Mouse (Mus musculus) CH12.LX (cell line): Measurements from ENCODE around the gene Nt5c. TPM values are rescaled to one million over a fixed set of nuclear protein-coding genes. Genes with fewer than 3 reads are reported as not detected.

Experiments used
- DNase-seq: peaks from one replicate; pipeline ENCODE4 v3.0.0-alpha.2; 2013; ENCODE audit errors: extremely low read depth
- H3K27ac ChIP-seq: 2 replicates; pipeline ENCODE4 v1.5.1; 2012; ENCODE audit warnings: low read depth, mild to moderate bottlenecking, control low read depth, moderate library complexity; ENCODE audit not compliant: insufficient read depth
- H3K27me3 ChIP-seq: replicated peaks from 2 replicates; pipeline ENCODE3; 2012; ENCODE audit warnings: inconsistent platforms
- H3K36me3 ChIP-seq, 2 experiments: replicated peaks in 1 of 2; 2 replicates each; pipeline versions ENCODE3 to v1.6.1; 2012; ENCODE audit warnings: inconsistent platforms in 1 of 2, low read length in 1 of 2, mild to moderate bottlenecking in 1 of 2, mixed read lengths in 1 of 2, moderate library complexity in 1 of 2; ENCODE audit not compliant: control insufficient read depth in 1 of 2, insufficient read depth in 1 of 2
- H3K4me1 ChIP-seq, 2 experiments: 2 replicates each; pipeline ENCODE4 v1.6.1; 2012; ENCODE audit warnings: inconsistent platforms in 1 of 2, moderate library complexity in 1 of 2; ENCODE audit not compliant: insufficient read depth in 2 of 2, control insufficient read depth in 1 of 2
- H3K4me2 ChIP-seq: 2 replicates; pipeline ENCODE4 v1.6.1; 2012; ENCODE audit warnings: low read depth, mild to moderate bottlenecking, control low read depth; ENCODE audit not compliant: poor library complexity, insufficient read depth, severe bottlenecking
- H3K4me3 ChIP-seq, 3 experiments: fragments of 150-350 bp in 1 of 3; sonication (generic) in 1 of 3; replicated peaks in 1 of 3; 2 replicates each; pipeline versions ENCODE3 to v1.5.1; 2011 to 2012; ENCODE audit warnings: low read depth in 2 of 3, low read length in 2 of 3, mild to moderate bottlenecking in 2 of 3, moderate library complexity in 2 of 3, control low read depth in 1 of 3, improper control_type of control experiment in 1 of 3, inconsistent platforms in 1 of 3, mixed read lengths in 1 of 3; ENCODE audit not compliant: poor library complexity in 1 of 3
- H3K79me2 ChIP-seq: replicated peaks from 2 replicates; pipeline ENCODE4 v1.6.1; 2012; ENCODE audit warnings: mild to moderate bottlenecking, moderate library complexity; ENCODE audit not compliant: control insufficient read depth, poor library complexity, insufficient read depth, severe bottlenecking; ENCODE audit errors: extremely low read depth
- H3K9ac ChIP-seq: 2 replicates; pipeline ENCODE4 v1.6.1; 2012; ENCODE audit warnings: low read depth, mild to moderate bottlenecking, control low read depth, moderate library complexity; ENCODE audit not compliant: insufficient read depth
- H3K9me3 ChIP-seq: replicated peaks from 2 replicates; pipeline ENCODE3; 2012; ENCODE audit warnings: low read length, inconsistent platforms, mixed read lengths
- IRF4 ChIP-seq: IDR thresholded peaks from 2 replicates; pipeline ENCODE4 v1.6.1; 2014; ENCODE audit warnings: low read depth, mild to moderate bottlenecking, inconsistent platforms, low read length, improper control_type of control experiment
- JUN ChIP-seq: IDR thresholded peaks from 2 replicates; pipeline ENCODE4 v1.6.1; 2011; ENCODE audit warnings: low read depth, mild to moderate bottlenecking, low read length, improper control_type of control experiment, moderate library complexity; ENCODE audit not compliant: insufficient read depth
- MAX ChIP-seq: IDR thresholded peaks from 2 replicates; pipeline ENCODE4 v1.6.1; 2011; ENCODE audit warnings: low read length, improper control_type of control experiment
- MYC ChIP-seq: IDR thresholded peaks from 2 replicates; pipeline ENCODE4 v1.6.1; 2011; ENCODE audit warnings: low read depth, mild to moderate bottlenecking, improper control_type of control experiment, low read length
- NRF1 ChIP-seq: IDR thresholded peaks from 2 replicates; pipeline ENCODE4 v1.6.1; 2014; ENCODE audit warnings: low read depth, mild to moderate bottlenecking, inconsistent platforms, low read length, improper control_type of control experiment, moderate library complexity
- USF1 ChIP-seq: IDR thresholded peaks from 2 replicates; pipeline ENCODE4 v1.6.1; 2014; ENCODE audit warnings: low read depth, mild to moderate bottlenecking, inconsistent platforms, low read length, improper control_type of control experiment
- ZMIZ1 ChIP-seq: IDR thresholded peaks from 2 replicates; pipeline ENCODE4 v1.6.1; 2012; ENCODE audit warnings: low read depth, mild to moderate bottlenecking, inconsistent platforms, low read length, improper control_type of control experiment
- ZNF384 ChIP-seq: IDR thresholded peaks from 2 replicates; pipeline ENCODE4 v1.6.1; 2012; ENCODE audit warnings: low read depth, low read length, improper control_type of control experiment, inconsistent platforms
- dilution Hi-C: fragments of 300-500 bp; cut with MboI; formaldehyde crosslinking; loops from 2 replicates; pipeline ENCODE4 v1.14.3; 2020; ENCODE audit warnings: low sequenced_read_pairs; ENCODE audit not compliant: extremely low pct_unique_long_range_greater_than_20kb, extremely low pct_ligation_motif_present
- in situ Hi-C: fragments of 300-500 bp; cut with MboI; formaldehyde crosslinking; loops from 3 replicates; pipeline ENCODE4 v1.14.3; 2019; ENCODE audit warnings: low sequenced_read_pairs, low pct_ligation_motif_present, low pct_unique_long_range_greater_than_20kb, mixed read lengths
- polyA plus RNA-seq: library from polyadenylated mRNA; unstranded; fragments of >175 nt; gene quantifications from 2 replicates; pipeline ENCODE4 v1.2.1, GENCODE M21; 2012; ENCODE audit warnings: low read depth; ENCODE audit not compliant: insufficient read length
- total RNA-seq, 2 experiments: library from RNA; depleted of rRNA; stranded (reverse); fragments of 300-350 nt in 1 of 2; fragments of >200 nt in 1 of 2; gene quantifications; 2 replicates each; pipeline ENCODE4 v1.2.3; 2012 to 2014

Gene Nt5c
- total and polyA plus RNA-seq, 3 experiments: 65.3 to 175 (median 151) TPM

- no peak overlapping the region for H3K27ac ChIP-seq
- no peaks in the 10 kb centered on the region for H3K9me3 ChIP-seq
- no peak for TF ChIP-seq ZNF384
- no peak for TF ChIP-seq USF1
- peaks cover 7 to 18% of the 10 kb centered on the region in 2 experiments for H3K4me1 ChIP-seq
- dilution Hi-C loops: no loop called here
- DNase-seq: no peak
- in situ Hi-C loops: no loop called here
- peaks cover 5 to 7% of the 10 kb centered on the region in 2 experiments for H3K36me3 ChIP-seq
- no peak overlapping the region for H3K4me2 ChIP-seq
- no peak overlapping the region for H3K9ac ChIP-seq
- no peak overlapping the region for H3K4me3 ChIP-seq
- peaks cover 23% of the 10 kb centered on the region for H3K27me3 ChIP-seq
- H3K79me2 ChIP-seq: no peaks in the 10 kb centered on the region
Observed at GRCm38 (mm10) chr11:115467217-115467618, 24.4 kb downstream of the Nt5c start.

- Histone ChIP-seq H3K36me3 (peaks cover 5 to 6% of the 10 kb centered on the region in 2 experiments), H3K4me3 (no peak overlapping the region), H3K4me2 (no peak overlapping the region), H3K9ac (no peak overlapping the region), H3K4me1 (peaks cover 3 to 17% of the 10 kb centered on the region in 2 experiments), H3K27me3 (peaks cover 27% of the 10 kb centered on the region), H3K9me3 (no peaks in the 10 kb centered on the region), H3K27ac (no peak overlapping the region), H3K79me2 (no peaks in the 10 kb centered on the region)
- dilution Hi-C loops: no loop called here
- in situ Hi-C loops: no loop called here
- DNase-seq: no peak
- no peak for TF ChIP-seq JUN
- no peak for TF ChIP-seq NRF1
- no peak for TF ChIP-seq MYC
- TF ChIP-seq MAX: no peak
- no peak for TF ChIP-seq ZMIZ1
- no peak for TF ChIP-seq IRF4
Observed at GRCm38 (mm10) chr11:115464851-115465250, 26.8 kb downstream of the Nt5c start.

- no peak overlapping the region for H3K27ac ChIP-seq
- in situ Hi-C loops: no loop called here
- dilution Hi-C loops: no loop called here
- no peaks in the 10 kb centered on the region for H3K36me3 ChIP-seq
- H3K4me1 ChIP-seq: peaks cover 3 to 17% of the 10 kb centered on the region in 2 experiments
- H3K4me2 ChIP-seq: no peak overlapping the region
- H3K27me3 ChIP-seq: peaks cover 30% of the 10 kb centered on the region
- H3K4me3 ChIP-seq: no peak overlapping the region
- H3K9me3 ChIP-seq: no peaks in the 10 kb centered on the region
- TF ChIP-seq IRF4: no peak
- no peak overlapping the region for H3K9ac ChIP-seq
- DNase-seq: no peak
- H3K79me2 ChIP-seq: no peaks in the 10 kb centered on the region
Observed at GRCm38 (mm10) chr11:115463397-115463796, 28.3 kb downstream of the Nt5c start.
